Mouse (Mus musculus) retina, embryonic 14.5 days (tissue): Measurements from ENCODE around the gene Adgrv1.
A peak's percentile ranks its signal among the peaks of the same experiment; 100 is the strongest.

Experiments
- DNase-seq: peaks from one replicate; pipeline ENCODE4 v3.0.0-alpha.2; 2015; ENCODE audit warnings: low spot score

Gene Adgrv1

GRCm38 (mm10) chr13:81610349-81610748, 22.6 kb downstream of the Adgrv1 start:
- DNase-seq, result no peak

- DNase-seq, result no peak
These were observed 26.0 kb downstream of the Adgrv1 start for GRCm38 (mm10) chr13:81606991-81607390.

GRCm38 (mm10) chr13:81596910-81597607, 35.9 kb downstream of the Adgrv1 start:
- DNase-seq, result peak; percentile 66

GRCm38 (mm10) chr13:81578692-81579091, 54.3 kb downstream of the Adgrv1 start:
- DNase-seq, result no peak

GRCm38 (mm10) chr13:81570241-81570821, 62.6 kb downstream of the Adgrv1 start:
- peak; percentile 85 for DNase-seq

- no peak for DNase-seq
These were observed 82.9 kb downstream of the Adgrv1 start for GRCm38 (mm10) chr13:81550024-81550423.

- DNase-seq, result no peak
These were observed 98.0 kb downstream of the Adgrv1 start for GRCm38 (mm10) chr13:81534916-81535315.

- DNase-seq, result peak; percentile 55
These were observed 106.3 kb downstream of the Adgrv1 start for GRCm38 (mm10) chr13:81526687-81527086.

- no peak for DNase-seq
These were observed 122.8 kb downstream of the Adgrv1 start for GRCm38 (mm10) chr13:81510142-81510541.

- no peak for DNase-seq
These were observed 135.9 kb downstream of the Adgrv1 start for GRCm38 (mm10) chr13:81497035-81497434.

GRCm38 (mm10) chr13:81491971-81492370, 141.0 kb downstream of the Adgrv1 start:
- DNase-seq, result no peak

GRCm38 (mm10) chr13:81486980-81487379, 146.0 kb downstream of the Adgrv1 start:
- no peak for DNase-seq

GRCm38 (mm10) chr13:81473750-81474149, 159.2 kb downstream of the Adgrv1 start:
- no peak for DNase-seq

- DNase-seq, result no peak
These were observed 166.3 kb downstream of the Adgrv1 start for GRCm38 (mm10) chr13:81466661-81467060.

GRCm38 (mm10) chr13:81465794-81466193, 167.2 kb downstream of the Adgrv1 start:
- no peak for DNase-seq

GRCm38 (mm10) chr13:81449630-81450029, 183.3 kb downstream of the Adgrv1 start:
- DNase-seq, result no peak

- DNase-seq, result no peak
These were observed 183.8 kb downstream of the Adgrv1 start for GRCm38 (mm10) chr13:81449198-81449597.

GRCm38 (mm10) chr13:81441412-81441811, 191.5 kb downstream of the Adgrv1 start:
- no peak for DNase-seq

GRCm38 (mm10) chr13:81439390-81440025, 193.4 kb downstream of the Adgrv1 start:
- peak; percentile 88 for DNase-seq

GRCm38 (mm10) chr13:81437088-81437487, 195.9 kb downstream of the Adgrv1 start:
- no peak for DNase-seq

- DNase-seq, result peak; percentile 82
These were observed 205.8 kb downstream of the Adgrv1 start for GRCm38 (mm10) chr13:81426896-81427755.

- DNase-seq, result no peak
These were observed 207.8 kb downstream of the Adgrv1 start for GRCm38 (mm10) chr13:81425111-81425510.
